Mouse (Mus musculus) ES-Bruce4 (cell line): Measurements from ENCODE around the gene Rbm47.

Source experiments
- CTCF ChIP-seq: IDR thresholded peaks from one replicate; pipeline ENCODE4 v1.8.1; 2011; ENCODE audit warnings: low read depth, low read length
- POLR2A ChIP-seq: IDR thresholded peaks from one replicate; pipeline ENCODE4 v1.8.1; 2011; ENCODE audit warnings: low read length; ENCODE audit not compliant: insufficient read depth

- TF ChIP-seq CTCF = no peak
- TF ChIP-seq POLR2A = no peak
Measured at GRCm38 (mm10) chr5:66075032-66075488, 97.9 kb downstream of the Rbm47 start.
